Mouse (Mus musculus) erythroblast, embryonic 14.5 days (primary cell): ENCODE results near the gene Cfap61.

ENCODE experiments used
- GATA1 ChIP-seq: IDR thresholded peaks from 2 replicates; pipeline ENCODE4 v1.6.1; 2012; ENCODE audit warnings: low read length, inconsistent platforms, mixed read lengths
- TAL1 ChIP-seq: IDR thresholded peaks from 3 replicates; pipeline ENCODE4 v1.6.1; 2012; ENCODE audit warnings: low read length, inconsistent platforms, mixed read lengths

- no peak for TF ChIP-seq GATA1
- TF ChIP-seq TAL1, result no peak
These were observed 15.0 kb downstream of the Cfap61 start for GRCm38 (mm10) chr2:145949475-145950068.
